ENCODE assay signal across 8 mouse cellular contexts in the genomic region with DNA sequence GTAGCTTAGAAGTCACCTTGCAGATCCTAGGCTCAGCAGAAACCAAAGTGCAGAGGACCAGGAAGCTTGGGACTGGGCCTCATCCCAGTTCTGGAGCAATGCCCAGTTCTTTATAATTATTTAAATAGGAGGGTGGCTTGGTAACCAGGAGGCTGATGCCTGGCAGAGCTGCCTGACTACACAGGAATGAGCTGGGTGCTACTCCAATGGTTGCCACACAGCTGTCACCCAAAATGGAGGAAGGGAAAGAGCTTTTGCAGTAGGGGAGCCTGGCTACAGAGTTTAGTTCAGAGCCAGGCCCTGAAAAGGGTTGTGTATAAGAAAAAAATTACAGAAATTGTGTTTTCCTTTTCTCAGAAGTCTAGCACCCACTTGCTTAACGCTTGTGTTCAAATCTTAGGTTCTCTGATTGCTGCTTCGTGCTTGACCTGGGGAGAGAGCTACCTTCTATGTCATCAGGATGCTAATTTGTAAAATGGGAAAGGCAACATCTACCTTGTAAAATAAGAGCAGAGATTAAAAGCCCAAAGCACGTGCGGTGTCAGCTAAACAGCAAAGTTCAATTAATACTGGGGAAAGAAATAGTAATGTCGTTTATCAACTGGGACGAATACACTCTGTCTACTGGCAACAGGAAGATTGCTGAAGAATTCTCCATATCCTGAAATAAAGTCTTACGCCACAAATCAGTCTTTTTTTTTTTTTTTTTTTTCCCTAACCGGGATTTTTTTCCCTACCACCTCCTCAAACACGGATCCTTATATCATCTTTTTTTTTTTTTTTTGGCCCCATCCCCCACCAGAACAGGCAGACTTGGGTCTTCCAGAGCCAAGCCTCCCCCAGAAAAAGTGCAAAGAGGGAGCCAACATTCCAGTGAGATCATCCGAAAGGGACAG. TPM values are rescaled to one million over a fixed set of nuclear protein-coding genes. Genes with fewer than 3 reads are reported as not detected.
DNase-seq lines count a peak whose midpoint lies in the region; ATAC-seq and TF ChIP-seq lines count a peak whose summit lies in the region.

No protein-coding gene starts in this region.

- no peak for ATAC-seq in limb, embryonic 14.5 days (ENCODE audit: low FRiP score, low read depth)

- peak overlapping the region; percentile 50 for H3K9ac ChIP-seq in heart, adult 2 months (ENCODE audit: low read depth, low read length)
- peak overlapping the region; percentile 96 for H3K9ac ChIP-seq in limb, embryonic 14.5 days (ENCODE audit: low read depth, low read length, severe bottlenecking)

- H3K79me2 ChIP-seq in heart, adult 2 months (replicated peaks; ENCODE audit: control insufficient read depth, insufficient read depth, low read length) = peaks cover 3% of the 10 kb centered on the region

- intact Hi-C loops in heart, adult 2 months (cut with DNase I) = loop anchor here (2.0 to 10.0 kb wide), 3 partner anchors 20 to 140 kb away; partner anchors contain the start of genes Gle1 and Urm1

- TF ChIP-seq CTCF in heart, adult 2 months (IDR thresholded peaks at IDR 0.05) = no peak

- peaks cover 13% of the 10 kb centered on the region for H3K4me1 ChIP-seq in brown adipose tissue, adult 24 weeks (ENCODE audit: control insufficient read depth, insufficient read depth, insufficient read length, low read length)
- peaks cover 14% of the 10 kb centered on the region for H3K4me1 ChIP-seq in heart, adult 2 months (ENCODE audit: control insufficient read depth, insufficient read depth, low read length)
- H3K4me1 ChIP-seq in limb, embryonic 14.5 days (ENCODE audit: control insufficient read depth, insufficient read depth, low read length) = peaks cover 19% of the 10 kb centered on the region

- H3K27me3 ChIP-seq in heart, adult 2 months (ENCODE audit: control insufficient read depth, insufficient read depth, low read length) = no peaks in the 10 kb centered on the region
- H3K27me3 ChIP-seq in limb, embryonic 14.5 days (ENCODE audit: control insufficient read depth, insufficient read depth, low read length) = no peaks in the 10 kb centered on the region

- H3K4me3 ChIP-seq in brown adipose tissue, adult 24 weeks (ENCODE audit: insufficient read depth, low read depth, low read length) = peak overlapping the region; percentile 98
- peak overlapping the region; percentile 97 for H3K4me3 ChIP-seq in heart, adult 2 months
- peak overlapping the region; percentile 98 for H3K4me3 ChIP-seq in limb, embryonic 14.5 days (replicated peaks; ENCODE audit: low read length)

- H3K9me3 ChIP-seq in limb, embryonic 14.5 days (ENCODE audit: control insufficient read depth, low read length) = no peaks in the 10 kb centered on the region

- peak; percentile 50 for DNase-seq in right cerebral cortex, adult 18-20 months
- DNase-seq in right cerebral cortex, postnatal 36 days (ENCODE audit: low spot score in 2 of 2) = no peak
- DNase-seq in heart, adult 2 months = peak; percentile 47 to 54
- DNase-seq in kidney, adult 8-10 months = peak; percentile 69 to 89
- no peak for DNase-seq in limb, embryonic 14.5 days (ENCODE audit: low spot score)
- peak; percentile 45 for DNase-seq in naive thymus-derived CD4-positive, alpha-beta T cell, adult 2 months (ENCODE audit: low read depth)
- no peak for DNase-seq in spleen, postnatal 4 days (ENCODE audit: low spot score in 2 of 2)

- no peak for TF ChIP-seq POLR2A in heart, adult 2 months (IDR thresholded peaks at IDR 0.05; ENCODE audit: insufficient read depth, low read depth, low read length)
- no peak for TF ChIP-seq POLR2A in limb, embryonic 14.5 days (IDR thresholded peaks at IDR 0.05; ENCODE audit: borderline replicate concordance, extremely low read depth, insufficient read depth, insufficient read length)

- WGBS in heart, adult 2 months = 8% methylated on average over 10 of the region's 10 CpGs
- 13% methylated on average over 10 of the region's 10 CpGs for WGBS in limb, embryonic 14.5 days

- peak overlapping the region; percentile 51 for H3K4me2 ChIP-seq in limb, embryonic 14.5 days (replicated peaks; ENCODE audit: low read depth, low read length, severe bottlenecking)

- TF ChIP-seq EP300 in heart, adult 2 months (IDR thresholded peaks at IDR 0.05; ENCODE audit: insufficient read depth, low read depth, low read length) = peak; percentile 88; the same call in 1 of the 2 replicates

- peaks cover 30% of the 10 kb centered on the region for H3K36me3 ChIP-seq in heart, adult 2 months (ENCODE audit: control insufficient read depth, insufficient read depth, low read length)
- H3K36me3 ChIP-seq in limb, embryonic 14.5 days (ENCODE audit: control insufficient read depth, insufficient read depth, low read length) = peaks cover 22% of the 10 kb centered on the region

- peak overlapping the region; percentile 91 for H3K27ac ChIP-seq in brown adipose tissue, adult 24 weeks (replicated peaks; ENCODE audit: low read depth, low read length)
- H3K27ac ChIP-seq in heart, adult 2 months = peak overlapping the region; percentile 100
- H3K27ac ChIP-seq in limb, embryonic 14.5 days (replicated peaks; ENCODE audit: low read depth, low read length) = peak overlapping the region; percentile 83

RNA-seq across cellular contexts. Expression of gene Sptan1, which starts 0.8 kb away (rescaled TPM):
- polyA plus RNA-seq in brown adipose tissue, adult 24 weeks (2012; ENCODE audit: insufficient read depth, insufficient read length, missing spikeins) = 81.3 and 132 TPM in 2 replicates
- 100 to 1,000 TPM; 159 to 167 TPM for total RNA-seq in heart, adult 2 months (2021)
- polyA plus RNA-seq in heart, adult 2 months (2012; rRNA removed) = 130 and 163 TPM in 2 replicates
- polyA plus RNA-seq in limb, embryonic 14.5 days (2012; rRNA removed) = 176 and 206 TPM in 2 replicates
- 150 and 153 TPM in 2 replicates for polyA plus RNA-seq in limb, embryonic 14.5 days (2014; fragmentation: Nextera tagmentation; extraction: Ambion mirVana)

RNA-seq across cellular contexts. Expression of gene Gle1, which starts 29.4 kb away (rescaled TPM):
- 13.1 and 20.3 TPM in 2 replicates for polyA plus RNA-seq in brown adipose tissue, adult 24 weeks (2012; ENCODE audit: insufficient read depth, insufficient read length, missing spikeins)
- 10 to 100 TPM; 23.8 to 25.6 TPM for total RNA-seq in heart, adult 2 months (2021)
- polyA plus RNA-seq in heart, adult 2 months (2012; rRNA removed) = 14.9 and 25.5 TPM in 2 replicates
- 42.0 and 42.3 TPM in 2 replicates for polyA plus RNA-seq in limb, embryonic 14.5 days (2012; rRNA removed)
- polyA plus RNA-seq in limb, embryonic 14.5 days (2014; fragmentation: Nextera tagmentation; extraction: Ambion mirVana) = 49.7 and 54.5 TPM in 2 replicates

Comparison
In these comparisons a context has a peak if more than half of its experiments do, and no peak if none do; other contexts are left out.
1. DNase-seq: peak in right cerebral cortex, adult 18-20 months (single experiment), heart, adult 2 months (2 of 2), kidney, adult 8-10 months (2 of 2) and naive thymus-derived CD4-positive, alpha-beta T cell, adult 2 months (single experiment); none in right cerebral cortex, postnatal 36 days (0 of 2), limb, embryonic 14.5 days (single experiment) and spleen, postnatal 4 days (0 of 2).
2. Peak in every context shown above with its lines, with median percentiles within 50 percentile points of each other: H3K27ac ChIP-seq and H3K4me3 ChIP-seq.